Mouse (Mus musculus): ENCODE measurements around the gene Kdm1b. TPM values are rescaled to one million over a fixed set of nuclear protein-coding genes. Genes with fewer than 3 reads are reported as not detected.

Gene Kdm1b
- polyA plus RNA-seq, 1 experiment from 2014 or later, result 11.6 TPM

- 0 out of 2 replicates have a peak, but pooled peaks cover 2% of the 10 kb centered on the region for H3K4me1 ChIP-seq (replicated peaks; ENCODE audit: insufficient read depth, low read length)
- WGBS, result 92% methylated on average over 10 of the region's 10 CpGs
- no peaks in the 10 kb centered on the region for H3K9me3 ChIP-seq (replicated peaks; ENCODE audit: low read length)
- DNase-seq (ENCODE audit: low spot score) (no peak), ATAC-seq (replicated peaks; ENCODE audit: low FRiP score, low read depth) (no peak)
- H3K36me3 ChIP-seq (ENCODE audit: insufficient read depth, low read length), result 0 out of 2 replicates have a peak, but pooled peaks cover 3% of the 10 kb centered on the region
- H3K27me3 ChIP-seq (ENCODE audit: insufficient read depth, low read length), result no peaks in the 10 kb centered on the region
- no peak overlapping the region for H3K27ac ChIP-seq
- no peak for TF ChIP-seq CTCF (IDR thresholded peaks at IDR 0.05; ENCODE audit: low read depth)
- H3K4me2 ChIP-seq (ENCODE audit: low read length), result no peak overlapping the region
- no peak overlapping the region for H3K4me3 ChIP-seq (replicated peaks; ENCODE audit: low read depth, low read length)
- H3K9ac ChIP-seq (ENCODE audit: low read depth, low read length), result no peak overlapping the region
Measured at GRCm38 (mm10) chr13:47066516-47066915, 23.2 kb downstream of the Kdm1b start.

- no peak for TF ChIP-seq CTCF (IDR thresholded peaks at IDR 0.05; ENCODE audit: low read depth)
- Histone ChIP-seq H3K9ac (ENCODE audit: low read depth, low read length) (no peak overlapping the region), H3K36me3 (ENCODE audit: insufficient read depth, low read length) (0 out of 2 replicates have a peak, but pooled peaks cover 3% of the 10 kb centered on the region), H3K9me3 (replicated peaks; ENCODE audit: low read length) (no peaks in the 10 kb centered on the region), H3K4me3 (replicated peaks; ENCODE audit: low read depth, low read length) (no peak overlapping the region), H3K4me2 (ENCODE audit: low read length) (no peak overlapping the region), H3K27me3 (ENCODE audit: insufficient read depth, low read length) (no peaks in the 10 kb centered on the region), H3K27ac (no peak overlapping the region), H3K4me1 (replicated peaks; ENCODE audit: insufficient read depth, low read length) (0 out of 2 replicates have a peak, but pooled peaks cover 2% of the 10 kb centered on the region)
- ATAC-seq (replicated peaks; ENCODE audit: low FRiP score, low read depth), result no peak
- 93% methylated on average over 6 of the region's 6 CpGs for WGBS
- no peak for DNase-seq (ENCODE audit: low spot score)
Measured at GRCm38 (mm10) chr13:47067001-47067400, 23.7 kb downstream of the Kdm1b start.

GRCm38 (mm10) chr13:47070329-47071080 is 27.2 kb downstream of the Kdm1b start:
- whole genome bisulfite sequencing, result 66% methylated on average over 15 of the region's 15 CpGs
- TF ChIP-seq CTCF (IDR thresholded peaks at IDR 0.05; ENCODE audit: low read depth), result no peak
- Histone ChIP-seq H3K36me3 (ENCODE audit: insufficient read depth, low read length) (0 out of 2 replicates have a peak, but pooled peaks cover 15% of the 10 kb centered on the region), H3K9me3 (replicated peaks; ENCODE audit: low read length) (no peaks in the 10 kb centered on the region), H3K9ac (ENCODE audit: low read depth, low read length) (no peak overlapping the region), H3K27me3 (ENCODE audit: insufficient read depth, low read length) (no peaks in the 10 kb centered on the region), H3K4me3 (replicated peaks; ENCODE audit: low read depth, low read length) (no peak overlapping the region), H3K27ac (no peak overlapping the region), H3K4me2 (ENCODE audit: low read length) (no peak overlapping the region), H3K4me1 (replicated peaks; ENCODE audit: insufficient read depth, low read length) (no peaks in the 10 kb centered on the region)
- DNase-seq (ENCODE audit: low spot score) (no peak), ATAC-seq (replicated peaks; ENCODE audit: low FRiP score, low read depth) (0 out of 2 replicates have a peak, but pooled peaks have one; percentile 43)

GRCm38 (mm10) chr13:47071871-47072270 is 28.6 kb downstream of the Kdm1b start:
- 0 out of 2 replicates have a peak, but pooled peaks cover 15% of the 10 kb centered on the region for H3K36me3 ChIP-seq (ENCODE audit: insufficient read depth, low read length)
- no peaks in the 10 kb centered on the region for H3K4me1 ChIP-seq (replicated peaks; ENCODE audit: insufficient read depth, low read length)
- 86% methylated on average over 13 of the region's 13 CpGs for WGBS
- H3K4me3 ChIP-seq (replicated peaks; ENCODE audit: low read depth, low read length), result no peak overlapping the region
- H3K27ac ChIP-seq, result no peak overlapping the region
- H3K9me3 ChIP-seq (replicated peaks; ENCODE audit: low read length), result no peaks in the 10 kb centered on the region
- no peak overlapping the region for H3K4me2 ChIP-seq (ENCODE audit: low read length)
- H3K9ac ChIP-seq (ENCODE audit: low read depth, low read length), result no peak overlapping the region
- TF ChIP-seq CTCF (IDR thresholded peaks at IDR 0.05; ENCODE audit: low read depth), result no peak
- no peaks in the 10 kb centered on the region for H3K27me3 ChIP-seq (ENCODE audit: insufficient read depth, low read length)
- ATAC-seq (replicated peaks; ENCODE audit: low FRiP score, low read depth), result no peak
- DNase-seq (ENCODE audit: low spot score), result no peak

- no peak overlapping the region for H3K9ac ChIP-seq (ENCODE audit: low read depth, low read length)
- no peaks in the 10 kb centered on the region for H3K9me3 ChIP-seq (replicated peaks; ENCODE audit: low read length)
- no peak overlapping the region for H3K27ac ChIP-seq
- no peak overlapping the region for H3K4me3 ChIP-seq (replicated peaks; ENCODE audit: low read depth, low read length)
- 65% methylated on average over 5 of the region's 5 CpGs for WGBS
- H3K36me3 ChIP-seq (ENCODE audit: insufficient read depth, low read length), result 0 out of 2 replicates have a peak, but pooled peaks cover 15% of the 10 kb centered on the region
- ATAC-seq (replicated peaks; ENCODE audit: low FRiP score, low read depth), result no peak
- no peaks in the 10 kb centered on the region for H3K4me1 ChIP-seq (replicated peaks; ENCODE audit: insufficient read depth, low read length)
- no peak overlapping the region for H3K4me2 ChIP-seq (ENCODE audit: low read length)
- no peaks in the 10 kb centered on the region for H3K27me3 ChIP-seq (ENCODE audit: insufficient read depth, low read length)
- no peak for TF ChIP-seq CTCF (IDR thresholded peaks at IDR 0.05; ENCODE audit: low read depth)
- peak; percentile 32 for DNase-seq (ENCODE audit: low spot score)
Measured at GRCm38 (mm10) chr13:47072484-47072883, 29.2 kb downstream of the Kdm1b start.

- no peaks in the 10 kb centered on the region for H3K9me3 ChIP-seq (replicated peaks; ENCODE audit: low read length)
- H3K9ac ChIP-seq (ENCODE audit: low read depth, low read length), result no peak overlapping the region
- no peak overlapping the region for H3K4me3 ChIP-seq (replicated peaks; ENCODE audit: low read depth, low read length)
- no peak for TF ChIP-seq CTCF (IDR thresholded peaks at IDR 0.05; ENCODE audit: low read depth)
- ATAC-seq (replicated peaks; ENCODE audit: low FRiP score, low read depth), result no peak
- WGBS, result 84% methylated on average over 5 of the region's 5 CpGs
- peaks cover 18% of the 10 kb centered on the region; the same call in 1 of the 2 replicates for H3K36me3 ChIP-seq (ENCODE audit: insufficient read depth, low read length)
- H3K27me3 ChIP-seq (ENCODE audit: insufficient read depth, low read length), result no peaks in the 10 kb centered on the region
- no peak for DNase-seq (ENCODE audit: low spot score)
- H3K4me1 ChIP-seq (replicated peaks; ENCODE audit: insufficient read depth, low read length), result no peaks in the 10 kb centered on the region
- H3K4me2 ChIP-seq (ENCODE audit: low read length), result no peak overlapping the region
- no peak overlapping the region for H3K27ac ChIP-seq
Measured at GRCm38 (mm10) chr13:47076156-47076555, 32.9 kb downstream of the Kdm1b start.
